Mouse (Mus musculus) adrenal gland, postnatal 14 days (tissue): Measurements from ENCODE around the gene Rgs3. TPM values are rescaled to one million over a fixed set of nuclear protein-coding genes. Genes with fewer than 3 reads are reported as not detected.

Experiments
- DNase-seq: peaks from one replicate; pipeline ENCODE4 v3.0.0; 2021; ENCODE audit warnings: mixed read lengths
- total RNA-seq: library from RNA; stranded (reverse); gene quantifications from 2 replicates; pipeline ENCODE4 v1.2.3, GENCODE M21; 2021

Rgs3 gene
- total RNA-seq, 1 experiment from 2014 or later = 46.7 TPM

DNA sequence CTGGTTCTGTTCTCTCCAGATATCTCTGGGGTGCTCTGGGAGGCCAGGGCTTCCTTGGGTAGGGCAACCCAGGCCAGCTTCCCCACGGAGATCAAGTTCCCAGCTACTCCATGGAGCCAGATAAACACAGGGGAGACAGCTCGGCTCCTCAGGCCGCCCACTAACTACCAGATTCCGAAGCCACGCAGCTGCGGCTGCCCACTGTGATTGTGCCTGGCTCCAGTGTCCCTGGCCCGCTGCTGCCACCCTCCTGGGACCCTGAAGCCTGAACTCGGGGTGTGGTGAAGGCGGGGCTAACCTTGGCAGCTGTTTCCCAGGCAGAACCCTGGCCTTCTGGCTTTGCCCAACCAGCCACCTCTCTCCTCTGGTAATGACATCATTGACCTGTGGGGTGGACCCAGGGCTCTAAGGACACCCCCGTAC is 184.9 kb downstream of the Rgs3 start:
- DNase-seq = peak; percentile 84

DNA sequence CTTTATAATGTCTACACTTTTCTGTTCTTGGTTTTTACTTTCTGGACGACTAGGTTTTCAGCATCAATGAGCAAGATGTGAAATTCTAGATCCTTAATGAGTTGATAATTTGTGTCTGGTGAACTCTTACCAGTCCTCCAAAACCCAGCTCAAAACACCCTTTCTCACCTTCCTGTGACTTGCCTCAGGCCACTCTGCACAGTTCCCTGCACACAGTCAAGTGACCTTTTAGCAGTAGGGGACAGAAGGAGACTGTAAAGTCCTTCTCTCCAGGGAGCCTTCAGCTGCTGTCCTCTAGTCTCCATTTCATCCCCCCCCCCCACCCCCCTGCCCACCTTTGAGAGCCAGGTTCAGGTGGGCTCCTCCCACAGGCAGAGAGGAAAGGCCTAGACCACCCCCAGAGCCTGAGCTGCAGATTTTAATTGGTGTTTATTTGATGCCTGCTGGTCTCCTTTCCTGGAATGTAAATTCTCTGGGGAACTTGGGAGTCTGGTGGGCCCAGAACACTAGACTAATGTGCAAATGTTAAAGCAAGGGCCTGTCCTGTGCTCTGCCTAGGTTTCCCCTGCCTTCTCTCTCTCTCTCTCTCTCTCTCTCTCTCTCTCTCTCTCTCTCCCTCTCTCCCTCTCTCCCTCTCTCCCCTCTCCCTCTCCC is 185.5 kb downstream of the Rgs3 start:
- no peak for DNase-seq

Other genes starting within 250 kb of the Rgs3 start
- gene Fkbp15, start 199.3 kb upstream of the Rgs3 start, total RNA-seq = 33.5 and 35.6 TPM in 2 replicates
- gene Slc31a1, start 199.1 kb upstream of the Rgs3 start, total RNA-seq = 57.8 and 58.8 TPM in 2 replicates
- gene Cdc26, start 151.2 kb upstream of the Rgs3 start, total RNA-seq = 67.1 and 70.0 TPM in 2 replicates
- 21.4 and 26.3 TPM in 2 replicates for gene Prpf4, start 151.1 kb upstream of the Rgs3 start, total RNA-seq
- gene Rnf183, start 124.6 kb upstream of the Rgs3 start, total RNA-seq = not detected in 2 replicates
- 1.7 and 2.0 TPM in 2 replicates for gene Wdr31, start 89.0 kb upstream of the Rgs3 start, total RNA-seq
- 1.1 and 1.3 TPM in 2 replicates for gene Bspry, start 79.8 kb upstream of the Rgs3 start, total RNA-seq
- gene Hdhd3, start 56.4 kb upstream of the Rgs3 start, total RNA-seq = 16.2 and 22.7 TPM in 2 replicates
- gene Alad, start 39.9 kb upstream of the Rgs3 start, total RNA-seq = 90.0 and 110 TPM in 2 replicates
- gene Pole3, start 34.8 kb upstream of the Rgs3 start, total RNA-seq = 43.9 and 46.4 TPM in 2 replicates
- gene 4933430I17Rik, start 34.5 kb upstream of the Rgs3 start, total RNA-seq = 0.19 and 0.26 TPM in 2 replicates